Mouse (Mus musculus) neural tube, embryonic 14.5 days (tissue): ENCODE results near the gene Idh3b. TPM values are rescaled to one million over a fixed set of nuclear protein-coding genes. Genes with fewer than 3 reads are reported as not detected.

Source experiments
- ATAC-seq: fragments of 200-750 bp; cut with Nextera tagmentation; 2 replicates; pipeline ENCODE4 v1.8.0; 2017; ENCODE audit warnings: low read depth, mild to moderate bottlenecking, moderate TSS enrichment, moderate library complexity
- H3K27ac ChIP-seq: fragments of 300-500 bp; sonication (generic); 2 replicates; pipeline ENCODE4 v1.5.1; 2014; ENCODE audit warnings: low read depth, mild to moderate bottlenecking, control low read depth, low read length, moderate library complexity, mixed read lengths
- H3K27me3 ChIP-seq: fragments of 300-500 bp; sonication (generic); 2 replicates; pipeline ENCODE4 v1.6.1; 2014; ENCODE audit warnings: low read length; ENCODE audit not compliant: control insufficient read depth, insufficient read depth
- H3K36me3 ChIP-seq: fragments of 300-500 bp; sonication (generic); 2 replicates; pipeline ENCODE4 v1.6.1; 2014; ENCODE audit warnings: low read length, mixed read lengths; ENCODE audit not compliant: control insufficient read depth, insufficient read depth
- H3K4me1 ChIP-seq: fragments of 300-500 bp; sonication (generic); 2 replicates; pipeline ENCODE4 v1.6.1; 2014; ENCODE audit warnings: low read length; ENCODE audit not compliant: control insufficient read depth, insufficient read depth
- H3K4me2 ChIP-seq: fragments of 300-500 bp; sonication (generic); 2 replicates; pipeline ENCODE4 v1.6.1; 2014; ENCODE audit warnings: mild to moderate bottlenecking, low read depth, low read length, control low read depth
- H3K4me3 ChIP-seq: fragments of 300-500 bp; sonication (generic); 2 replicates; pipeline ENCODE4 v1.5.1; 2014; ENCODE audit warnings: low read depth, low read length, control low read depth, mixed read lengths
- H3K9ac ChIP-seq: fragments of 300-500 bp; sonication (generic); replicated peaks from 2 replicates; pipeline ENCODE4 v1.6.1; 2014; ENCODE audit warnings: low read depth, mild to moderate bottlenecking, control low read depth, low read length, mixed read lengths
- H3K9me3 ChIP-seq: fragments of 300-500 bp; sonication (generic); 2 replicates; pipeline ENCODE4 v1.6.1; 2016; ENCODE audit warnings: low read length; ENCODE audit not compliant: control insufficient read depth
- WGBS: fragments of 180-500 bp; shearing (Covaris S2); extraction: QIAGEN DNeasy Blood & Tissue Kit; methylation state at CpG from one replicate; pipeline ENCODE4 v1.1.7; 2014; 5-methylcytosine and 5-hydroxymethylcytosine counted together
- polyA plus RNA-seq: library from polyadenylated mRNA; unstranded; fragments of >200 nt; fragmentation: Nextera tagmentation; extraction: Ambion mirVana; gene quantifications from 2 replicates; pipeline ENCODE4 v1.2.1, GENCODE M21; 2014

The Idh3b gene
- polyA plus RNA-seq, 1 experiment from 2014 or later = 183 TPM

DNA sequence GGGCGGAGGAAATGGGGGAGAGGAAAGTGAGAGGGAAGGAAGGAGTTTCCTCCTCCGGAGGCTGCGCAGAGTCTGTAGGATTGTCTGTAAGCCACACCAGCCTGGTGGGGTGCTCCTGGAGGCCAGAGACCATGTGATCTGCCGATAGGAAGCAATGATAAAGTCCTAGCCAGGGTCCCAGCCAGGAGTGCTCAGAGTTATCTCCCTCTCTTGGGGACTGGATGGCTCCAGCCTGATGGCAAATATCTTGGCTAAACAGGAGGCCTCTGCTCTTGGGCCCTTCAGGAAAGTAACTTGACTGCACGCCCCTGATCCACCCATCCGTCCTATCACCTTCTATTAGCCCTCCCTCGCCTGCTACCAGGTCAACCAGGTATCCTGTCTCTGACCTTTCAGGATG is 36.1 kb downstream of the Idh3b start:
- H3K36me3 ChIP-seq = no peaks in the 10 kb centered on the region
- no peaks in the 10 kb centered on the region for H3K9me3 ChIP-seq
- no peak overlapping the region for H3K9ac ChIP-seq
- ATAC-seq = no peak
- H3K27ac ChIP-seq = no peak overlapping the region
- H3K27me3 ChIP-seq = no peaks in the 10 kb centered on the region
- no peaks in the 10 kb centered on the region for H3K4me1 ChIP-seq
- no peak overlapping the region for H3K4me2 ChIP-seq
- no peak overlapping the region for H3K4me3 ChIP-seq
- WGBS = 76% methylated on average over 7 of the region's 7 CpGs

DNA sequence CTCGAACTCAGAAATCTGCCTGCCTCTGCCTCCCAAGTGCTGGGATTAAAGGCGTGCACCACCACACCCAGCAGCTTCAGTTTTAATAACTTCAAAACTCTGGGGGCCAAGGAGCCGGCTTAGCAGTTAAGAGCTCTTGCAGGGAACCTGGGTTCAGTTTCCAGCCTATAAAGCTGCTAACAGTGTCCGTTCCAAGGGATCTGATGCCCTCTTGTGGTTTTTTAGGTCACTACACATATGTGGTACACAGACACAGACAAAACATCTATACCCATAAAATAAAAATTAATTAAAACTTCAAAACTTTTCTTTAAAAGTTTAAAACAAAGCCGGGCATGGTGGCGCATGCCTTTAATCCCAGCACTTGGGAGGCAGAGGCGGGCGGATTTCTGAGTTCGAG is 37.4 kb downstream of the Idh3b start:
- no peak overlapping the region for H3K9ac ChIP-seq
- no peak overlapping the region for H3K4me3 ChIP-seq
- no peaks in the 10 kb centered on the region for H3K4me1 ChIP-seq
- no peaks in the 10 kb centered on the region for H3K27me3 ChIP-seq
- WGBS = 50% methylated on average over 9 of the region's 9 CpGs
- no peak overlapping the region for H3K27ac ChIP-seq
- H3K4me2 ChIP-seq = no peak overlapping the region
- H3K9me3 ChIP-seq = no peaks in the 10 kb centered on the region
- H3K36me3 ChIP-seq = no peaks in the 10 kb centered on the region
- no peak for ATAC-seq

Other genes starting within 250 kb of the Idh3b start
- 0.11 TPM in 1 of 2 replicates, not detected in the other for gene Tgm6, start 172.1 kb downstream of the Idh3b start, polyA plus RNA-seq
- gene Snrpb, start 105.1 kb downstream of the Idh3b start, polyA plus RNA-seq = 299 and 315 TPM in 2 replicates
- gene Tmc2, start 89.4 kb downstream of the Idh3b start, polyA plus RNA-seq = 0.05 TPM in 1 of 2 replicates, not detected in the other
- gene Nop56, start 10.1 kb downstream of the Idh3b start, polyA plus RNA-seq = 230 and 261 TPM in 2 replicates
- gene Ebf4, start 10.6 kb upstream of the Idh3b start, polyA plus RNA-seq = 6.1 and 6.5 TPM in 2 replicates
- gene Cpxm1, start 113.0 kb upstream of the Idh3b start, polyA plus RNA-seq = 11.7 and 24.1 TPM in 2 replicates
- gene Gm28372, start 120.7 kb upstream of the Idh3b start, polyA plus RNA-seq = 0.23 and 0.28 TPM in 2 replicates
- gene 1700020A23Rik, start 120.7 kb upstream of the Idh3b start, polyA plus RNA-seq = 0.91 TPM in 1 of 2 replicates, not detected in the other
- not detected in 2 replicates for gene Tmem239, start 121.9 kb upstream of the Idh3b start, polyA plus RNA-seq
- gene Vps16, start 139.8 kb upstream of the Idh3b start, polyA plus RNA-seq = 76.4 and 81.7 TPM in 2 replicates
- 10.8 and 11.5 TPM in 2 replicates for gene Pced1a, start 140.2 kb upstream of the Idh3b start, polyA plus RNA-seq
- 164 and 165 TPM in 2 replicates for gene Ptpra, start 165.7 kb upstream of the Idh3b start, polyA plus RNA-seq